Mouse (Mus musculus) kidney, postnatal 25 days (tissue): ENCODE measurements around the gene Prss21.
"Not testable (repeated sequence)": the region's sequence is repeated elsewhere in the genome, so short reads cannot be mapped to it uniquely, and the experiment has no call there.

Experiments used
- DNase-seq, 2 experiments: peaks; one replicate each; pipeline ENCODE4 v3.0.0; 2021; ENCODE audit warnings: mixed read lengths in 2 of 2

The Prss21 gene

DNA sequence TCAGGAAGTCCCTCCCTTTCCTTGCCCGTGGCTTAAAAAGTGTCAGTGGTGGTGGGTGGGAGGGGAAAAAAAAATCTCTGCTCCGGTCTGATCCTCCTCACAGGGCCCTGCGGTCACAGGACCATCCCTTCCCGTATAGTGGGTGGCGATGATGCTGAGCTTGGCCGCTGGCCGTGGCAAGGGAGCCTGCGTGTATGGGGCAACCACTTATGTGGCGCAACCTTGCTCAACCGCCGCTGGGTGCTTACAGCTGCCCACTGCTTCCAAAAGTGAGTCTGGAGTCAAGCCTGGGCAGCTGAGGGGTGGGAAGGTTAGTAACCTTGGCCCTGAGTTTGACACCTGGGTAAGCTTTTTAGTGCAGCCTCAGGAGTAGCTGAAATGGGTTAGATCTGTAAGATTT lies 657 bp downstream of the Prss21 start:
- DNase-seq, result no peak

- DNase-seq, result peak; percentile 63 to 76
Observed at GRCm38 (mm10) chr17:23873884-23874856, 6.3 kb downstream of the Prss21 start.

DNA sequence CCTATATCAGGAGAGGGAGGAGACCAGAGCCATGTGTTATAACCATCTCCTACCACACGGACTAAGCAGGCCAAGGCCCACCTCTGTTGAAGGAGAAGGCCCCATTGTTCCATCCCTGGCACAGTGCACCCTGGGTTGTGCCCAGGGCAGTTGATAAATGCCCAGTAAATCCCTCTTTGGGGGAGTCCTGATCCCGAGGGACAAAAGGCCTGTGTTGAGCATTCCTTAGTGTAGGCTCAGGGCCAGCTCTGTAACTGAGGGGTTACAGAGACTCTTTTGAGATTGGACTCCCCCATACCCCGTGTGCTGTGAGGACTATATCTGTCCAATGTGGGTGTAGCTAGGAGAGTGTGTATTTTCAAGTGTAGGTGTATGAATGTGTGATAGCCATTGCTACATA lies 8.9 kb downstream of the Prss21 start:
- DNase-seq, result no peak

- DNase-seq, result no peak
Observed at GRCm38 (mm10) chr17:23877166-23877565, 9.3 kb downstream of the Prss21 start.

GRCm38 (mm10) chr17:23880576-23880975 lies 12.7 kb downstream of the Prss21 start, which contains the start of the genes Dcpp1 and Dcpp2:
Gene Dcpp1 (plus strand): TSS chr17:23880876.
Gene Dcpp2 (plus strand): TSS chr17:23880880.
- not testable (repeated sequence) for DNase-seq

DNA sequence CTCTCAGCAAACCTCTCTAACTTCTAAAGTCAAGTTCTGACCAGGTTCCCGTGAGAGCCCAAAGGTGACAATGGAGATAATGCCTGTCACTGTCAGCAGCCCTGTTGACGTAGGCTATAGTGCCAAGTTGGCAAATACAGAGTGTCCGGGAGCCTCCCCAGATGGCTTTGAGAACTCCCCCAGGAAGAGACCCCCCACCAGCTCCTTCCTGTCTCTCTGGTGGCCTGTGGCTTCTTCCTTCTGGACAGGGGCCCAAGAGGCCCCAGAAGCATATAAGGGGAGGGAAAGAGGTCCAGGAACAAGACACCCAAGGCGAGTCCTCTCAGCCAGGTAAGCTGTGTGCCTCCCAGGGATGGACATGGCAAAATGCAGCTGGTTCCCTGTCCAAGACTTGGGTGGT lies 49.3 kb downstream of the Prss21 start, which contains the start of gene Dcpp3:
Gene Dcpp3, plus strand, starts transcription at position 301 of the 400 bp plus-strand sequence.
- DNase-seq, result not testable (repeated sequence)
